Mouse (Mus musculus) embryonic facial prominence, embryonic 14.5 days (tissue): ENCODE measurements at regions not wholly inside any gene's neighbourhood (a gene's known extent, or its start where the extent isn't known, plus 50 kb on each side); places are given as distances from the start of the nearest gene placed in this dataset.
"Not testable (repeated sequence)": the region's sequence is repeated elsewhere in the genome, so short reads cannot be mapped to it uniquely, and the experiment has no call there.

Source experiments
- ATAC-seq: fragments of 200-750 bp; cut with Nextera tagmentation; 2 replicates; pipeline ENCODE4 v1.8.0; 2017; ENCODE audit warnings: low read depth, moderate number of reproducible peaks, moderate TSS enrichment
- DNase-seq: peaks from one replicate; pipeline ENCODE4 v3.0.0-alpha.2; 2015; ENCODE audit warnings: low spot score
- H3K27ac ChIP-seq: fragments of 300-500 bp; sonication (generic); replicated peaks from 2 replicates; pipeline ENCODE4 v1.5.1; 2014; ENCODE audit warnings: low read depth, mild to moderate bottlenecking, low read length, moderate library complexity
- H3K27me3 ChIP-seq: fragments of 300-500 bp; sonication (generic); replicated peaks from 2 replicates; pipeline ENCODE4 v1.6.1; 2014; ENCODE audit warnings: low read length; ENCODE audit not compliant: control insufficient read depth, insufficient read depth
- H3K36me3 ChIP-seq: fragments of 300-500 bp; sonication (generic); 2 replicates; pipeline ENCODE4 v1.6.1; 2014; ENCODE audit warnings: low read length, mixed read lengths; ENCODE audit not compliant: control insufficient read depth, insufficient read depth
- H3K4me1 ChIP-seq: fragments of 300-500 bp; sonication (generic); 2 replicates; pipeline ENCODE4 v1.6.1; 2014; ENCODE audit warnings: antibody characterized with exemption, low read length; ENCODE audit not compliant: control insufficient read depth, insufficient read depth
- H3K4me2 ChIP-seq: fragments of 300-500 bp; sonication (generic); 2 replicates; pipeline ENCODE4 v1.6.1; 2014; ENCODE audit warnings: low read depth, mild to moderate bottlenecking, low read length, moderate library complexity, mixed read lengths
- H3K4me3 ChIP-seq: fragments of 300-500 bp; sonication (generic); 2 replicates; pipeline ENCODE4 v1.5.1; 2014; ENCODE audit warnings: low read depth, mild to moderate bottlenecking, low read length
- H3K9ac ChIP-seq: fragments of 300-500 bp; sonication (generic); 2 replicates; pipeline ENCODE4 v1.6.1; 2014; ENCODE audit warnings: low read depth, mild to moderate bottlenecking, low read length, moderate library complexity, mixed read lengths
- H3K9me3 ChIP-seq: fragments of 300-500 bp; sonication (generic); 2 replicates; pipeline ENCODE4 v1.6.1; 2016; ENCODE audit warnings: low read length; ENCODE audit not compliant: control insufficient read depth
- WGBS: fragments of 180-500 bp; shearing (Covaris S2); extraction: QIAGEN DNeasy Blood & Tissue Kit; methylation state at CpG from one replicate; pipeline ENCODE4 v1.1.7; 2014; 5-methylcytosine and 5-hydroxymethylcytosine counted together

GRCm38 (mm10) chr10:23672296-23672695, 114.8 kb downstream of the Rps12 start:
- H3K9ac ChIP-seq, result no peak overlapping the region
- H3K9me3 ChIP-seq, result no peaks in the 10 kb centered on the region
- H3K4me1 ChIP-seq, result peaks cover 21% of the 10 kb centered on the region
- WGBS, result 30% methylated on average over 4 of the region's 4 CpGs
- no peaks in the 10 kb centered on the region for H3K36me3 ChIP-seq
- DNase-seq, result peak; percentile 52
- no peak for ATAC-seq
- no peaks in the 10 kb centered on the region for H3K27me3 ChIP-seq
- no peak overlapping the region for H3K4me3 ChIP-seq
- no peak overlapping the region for H3K27ac ChIP-seq
- no peak overlapping the region for H3K4me2 ChIP-seq

- H3K9ac ChIP-seq, result no peak overlapping the region
- DNase-seq (no peak), ATAC-seq (no peak)
- H3K4me1 ChIP-seq, result peaks cover 16% of the 10 kb centered on the region
- no peaks in the 10 kb centered on the region for H3K36me3 ChIP-seq
- H3K9me3 ChIP-seq, result no peaks in the 10 kb centered on the region
- 31% methylated on average over 8 of the region's 8 CpGs for WGBS
- no peak overlapping the region for H3K4me2 ChIP-seq
- no peak overlapping the region; the same call in 1 of the 2 replicates for H3K27ac ChIP-seq
- H3K27me3 ChIP-seq, result no peaks in the 10 kb centered on the region
- H3K4me3 ChIP-seq, result no peak overlapping the region
Measured at GRCm38 (mm10) chr10:23671494-23671893, 115.6 kb downstream of the Rps12 start.

- not testable (repeated sequence) for H3K36me3 ChIP-seq, H3K9me3 ChIP-seq, H3K4me2 ChIP-seq, H3K27me3 ChIP-seq, H3K9ac ChIP-seq, H3K4me3 ChIP-seq, DNase-seq, H3K27ac ChIP-seq, H3K4me1 ChIP-seq, ATAC-seq
- WGBS, result 84% methylated on average over 8 of the region's 8 CpGs
Measured at GRCm38 (mm10) chr10:23665916-23666315, 121.2 kb downstream of the Rps12 start.

- Histone ChIP-seq H3K4me2 (no peak overlapping the region), H3K9ac (no peak overlapping the region), H3K4me3 (no peak overlapping the region), H3K9me3 (no peaks in the 10 kb centered on the region), H3K4me1 (no peaks in the 10 kb centered on the region), H3K27me3 (no peaks in the 10 kb centered on the region), H3K27ac (no peak overlapping the region), H3K36me3 (no peaks in the 10 kb centered on the region)
- no peak for DNase-seq
- ATAC-seq, result no peak
- 79% methylated on average over 4 of the region's 4 CpGs for WGBS
Measured at GRCm38 (mm10) chr10:23626201-23626600, 160.9 kb downstream of the Rps12 start.

- Histone ChIP-seq H3K4me1 (0 out of 2 replicates have a peak, but pooled peaks cover 6% of the 10 kb centered on the region), H3K4me3 (no peak overlapping the region), H3K9ac (no peak overlapping the region), H3K9me3 (no peaks in the 10 kb centered on the region), H3K27ac (no peak overlapping the region), H3K4me2 (no peak overlapping the region), H3K27me3 (no peaks in the 10 kb centered on the region), H3K36me3 (no peaks in the 10 kb centered on the region)
- 75% methylated on average over 2 of the region's 2 CpGs for WGBS
- no peak for DNase-seq
- no peak for ATAC-seq
Measured at GRCm38 (mm10) chr10:23612030-23612429, 175.0 kb downstream of the Rps12 start.

GRCm38 (mm10) chr10:23611183-23611582, 175.9 kb downstream of the Rps12 start:
- 31% methylated on average over 9 of the region's 9 CpGs for WGBS
- ATAC-seq, result no peak
- H3K9me3 ChIP-seq, result no peaks in the 10 kb centered on the region
- no peak overlapping the region for H3K9ac ChIP-seq
- H3K27me3 ChIP-seq, result no peaks in the 10 kb centered on the region
- H3K27ac ChIP-seq, result no peak overlapping the region
- H3K36me3 ChIP-seq, result no peaks in the 10 kb centered on the region
- 0 out of 2 replicates have a peak, but pooled peaks cover 6% of the 10 kb centered on the region for H3K4me1 ChIP-seq
- no peak overlapping the region for H3K4me2 ChIP-seq
- H3K4me3 ChIP-seq, result no peak overlapping the region
- DNase-seq, result peak; percentile 75

- no peaks in the 10 kb centered on the region for H3K27me3 ChIP-seq
- WGBS, result 68% methylated on average over 6 of the region's 6 CpGs
- H3K27ac ChIP-seq, result peak overlapping the region; percentile 45; the same call in 1 of the 2 replicates
- no peaks in the 10 kb centered on the region for H3K36me3 ChIP-seq
- ATAC-seq (no peak; the same call in 1 of the 2 replicates), DNase-seq (peak; percentile 53)
- H3K4me2 ChIP-seq, result no peak overlapping the region
- H3K4me1 ChIP-seq, result 0 out of 2 replicates have a peak, but pooled peaks cover 6% of the 10 kb centered on the region
- H3K9me3 ChIP-seq, result no peaks in the 10 kb centered on the region
- 0 out of 2 replicates have a peak overlapping the region, but pooled peaks have one; percentile 34 for H3K9ac ChIP-seq
- no peak overlapping the region for H3K4me3 ChIP-seq
Measured at GRCm38 (mm10) chr10:23610485-23610884, 176.6 kb downstream of the Rps12 start.

- Histone ChIP-seq H3K4me1 (0 out of 2 replicates have a peak, but pooled peaks cover 6% of the 10 kb centered on the region), H3K9ac (no peak overlapping the region), H3K4me3 (no peak overlapping the region), H3K4me2 (no peak overlapping the region), H3K9me3 (no peaks in the 10 kb centered on the region), H3K27me3 (no peaks in the 10 kb centered on the region), H3K36me3 (no peaks in the 10 kb centered on the region), H3K27ac (0 out of 2 replicates have a peak overlapping the region, but pooled peaks have one; percentile 45)
- DNase-seq, result peak; percentile 84
- 42% methylated on average over 3 of the region's 3 CpGs for WGBS
- ATAC-seq, result peak; percentile 54
Measured at GRCm38 (mm10) chr10:23610046-23610445, 177.0 kb downstream of the Rps12 start.

GRCm38 (mm10) chr10:23609270-23609914, 177.7 kb downstream of the Rps12 start:
- Histone ChIP-seq H3K27ac (0 out of 2 replicates have a peak overlapping the region, but pooled peaks have one; percentile 25), H3K9ac (no peak overlapping the region), H3K4me2 (no peak overlapping the region), H3K9me3 (no peaks in the 10 kb centered on the region), H3K36me3 (no peaks in the 10 kb centered on the region), H3K4me3 (no peak overlapping the region), H3K27me3 (no peaks in the 10 kb centered on the region), H3K4me1 (0 out of 2 replicates have a peak, but pooled peaks cover 6% of the 10 kb centered on the region)
- ATAC-seq (peak; percentile 70), DNase-seq (peak; percentile 64)
- WGBS, result 68% methylated on average over 18 of the region's 18 CpGs
